Mouse (Mus musculus) megakaryocyte, embryonic 14.5 days (primary cell): ENCODE measurements around the gene Cyp2j8.
"Not testable (repeated sequence)": the region's sequence is repeated elsewhere in the genome, so short reads cannot be mapped to it uniquely, and the experiment has no call there.

Source experiments
- FLI1 ChIP-seq: IDR thresholded peaks from 2 replicates; pipeline ENCODE4 v1.6.1; 2012; ENCODE audit warnings: low read length, inconsistent platforms, mixed read lengths
- GATA1 ChIP-seq: IDR thresholded peaks from 3 replicates; pipeline ENCODE4 v1.6.1; 2012; ENCODE audit warnings: mixed read lengths, low read length, inconsistent platforms, borderline replicate concordance

GRCm38 (mm10) chr4:96463311-96464060 is 43.7 kb downstream of the Cyp2j8 start:
- TF ChIP-seq GATA1, FLI1: not testable (repeated sequence)
